ENCODE assay signal across 19 mouse cellular contexts in genomic region chr4:82287454-82287853, GRCm38 (mm10).
"Had no signal": no experiment of that assay in that cellular context is flagged by ENCODE, and none has a peak within 500 bp of the region (broad histone marks: within the 10 kb centered on the region; RNA-seq: fewer than 3 reads in every experiment).

No protein-coding gene starts in this region.

- H3K36me3 ChIP-seq: liver, embryonic 12.5 days; liver, embryonic 15.5 days; neural tube, embryonic 13.5 days; stomach, embryonic 15.5 days had no signal

- H3K9ac ChIP-seq: limb, embryonic 15.5 days; liver, embryonic 12.5 days; liver, embryonic 15.5 days; lung, embryonic 15.5 days; neural tube, embryonic 13.5 days; stomach, embryonic 15.5 days had no signal

- H3K4me1 ChIP-seq: liver, embryonic 12.5 days; liver, embryonic 15.5 days; stomach, embryonic 15.5 days had no signal

- DNase-seq: kidney, adult 2 months; kidney, postnatal 25 days; lung, adult 18-20 months; lung, postnatal 10 days; lung, postnatal 36 days; midbrain, embryonic 14.5 days; retina, postnatal 1 day; right cerebral cortex, postnatal 25 days; spleen, adult 18-20 months; thymus, postnatal 25 days had no signal

- H3K9me3 ChIP-seq: limb, embryonic 15.5 days; liver, embryonic 12.5 days; liver, embryonic 15.5 days; lung, embryonic 15.5 days; neural tube, embryonic 13.5 days; stomach, embryonic 15.5 days had no signal

- H3K27ac ChIP-seq: kidney, postnatal 0 days; limb, embryonic 15.5 days; liver, embryonic 12.5 days; liver, embryonic 15.5 days; lung, embryonic 15.5 days; neural tube, embryonic 13.5 days; stomach, embryonic 15.5 days had no signal

- ATAC-seq: liver, embryonic 12.5 days had no signal

- H3K27me3 ChIP-seq: limb, embryonic 15.5 days; liver, embryonic 12.5 days; liver, embryonic 15.5 days; lung, embryonic 15.5 days; neural tube, embryonic 13.5 days; stomach, embryonic 15.5 days had no signal

- H3K4me2 ChIP-seq: limb, embryonic 15.5 days; liver, embryonic 12.5 days; liver, embryonic 15.5 days; lung, embryonic 15.5 days; midbrain, embryonic 11.5 days; neural tube, embryonic 13.5 days; stomach, embryonic 15.5 days had no signal

- H3K4me3 ChIP-seq: layer of hippocampus, adult 2 months; limb, embryonic 15.5 days; liver, embryonic 12.5 days; liver, embryonic 15.5 days; lung, embryonic 15.5 days; neural tube, embryonic 13.5 days; stomach, embryonic 15.5 days had no signal
